Mouse (Mus musculus) liver, adult 2 months (tissue): ENCODE data around the gene Cklf.
"Not testable (repeated sequence)": the region's sequence is repeated elsewhere in the genome, so short reads cannot be mapped to it uniquely, and the experiment has no call there.

Experiments used
- CTCF ChIP-seq: fragments of 200-500 bp; IDR thresholded peaks from 2 replicates; pipeline ENCODE4 v1.5.1; 2011; ENCODE audit warnings: low read depth, low read length, control low read depth
- POLR2A ChIP-seq: fragments of 200-500 bp; IDR thresholded peaks from 2 replicates; pipeline ENCODE4 v1.6.1; 2011; ENCODE audit warnings: low read length, control low read depth; ENCODE audit not compliant: insufficient read depth; ENCODE audit errors: extremely low read depth

GRCm38 (mm10) chr8:104309441-104310155 is 58.9 kb downstream of the Cklf start, which contains the start of the genes Gm45711 and Cmtm1:
- TF ChIP-seq CTCF, POLR2A: not testable (repeated sequence)
